Mouse (Mus musculus) forebrain, embryonic 12.5 days (tissue): ENCODE data around the gene F2rl3. TPM values are rescaled to one million over a fixed set of nuclear protein-coding genes. Genes with fewer than 3 reads are reported as not detected.

ENCODE experiments used
- ATAC-seq: fragments of 200-750 bp; cut with Nextera tagmentation; 2 replicates; pipeline ENCODE4 v1.8.0; 2017; ENCODE audit warnings: moderate TSS enrichment; ENCODE audit not compliant: low FRiP score
- H3K27ac ChIP-seq: fragments of 300-500 bp; sonication (generic); 2 replicates; pipeline ENCODE4 v1.5.1; 2016; ENCODE audit warnings: mild to moderate bottlenecking
- H3K27me3 ChIP-seq: fragments of 300-500 bp; sonication (generic); 2 replicates; pipeline ENCODE4 v1.6.1; 2016; ENCODE audit warnings: mild to moderate bottlenecking
- H3K36me3 ChIP-seq: fragments of 300-500 bp; sonication (generic); replicated peaks from 2 replicates; pipeline ENCODE4 v1.6.1; 2016; ENCODE audit warnings: mild to moderate bottlenecking
- H3K4me1 ChIP-seq: fragments of 300-500 bp; sonication (generic); 2 replicates; pipeline ENCODE4 v1.6.1; 2016
- H3K4me2 ChIP-seq: fragments of 300-500 bp; sonication (generic); 2 replicates; pipeline ENCODE4 v1.6.1; 2016; ENCODE audit warnings: mild to moderate bottlenecking, moderate library complexity
- H3K4me3 ChIP-seq: fragments of 300-500 bp; sonication (generic); replicated peaks from 2 replicates; pipeline ENCODE4 v1.5.1; 2016; ENCODE audit warnings: mild to moderate bottlenecking
- H3K9ac ChIP-seq: fragments of 300-500 bp; sonication (generic); 2 replicates; pipeline ENCODE4 v1.6.1; 2016; ENCODE audit warnings: mild to moderate bottlenecking
- H3K9me3 ChIP-seq: fragments of 300-500 bp; sonication (generic); 2 replicates; pipeline ENCODE4 v1.6.1; 2016
- WGBS: fragments of 180-500 bp; shearing (Covaris S2); methylation state at CpG from one replicate; pipeline ENCODE4 v1.1.7; 2016; 5-methylcytosine and 5-hydroxymethylcytosine counted together
- polyA plus RNA-seq: library from polyadenylated mRNA; unstranded; fragments of >200 nt; fragmentation: Nextera tagmentation; extraction: Ambion mirVana; gene quantifications from 2 replicates; pipeline ENCODE4 v1.2.1, GENCODE M21; 2016

The F2rl3 gene
- polyA plus RNA-seq, 1 experiment from 2014 or later: 0.98 TPM

DNA sequence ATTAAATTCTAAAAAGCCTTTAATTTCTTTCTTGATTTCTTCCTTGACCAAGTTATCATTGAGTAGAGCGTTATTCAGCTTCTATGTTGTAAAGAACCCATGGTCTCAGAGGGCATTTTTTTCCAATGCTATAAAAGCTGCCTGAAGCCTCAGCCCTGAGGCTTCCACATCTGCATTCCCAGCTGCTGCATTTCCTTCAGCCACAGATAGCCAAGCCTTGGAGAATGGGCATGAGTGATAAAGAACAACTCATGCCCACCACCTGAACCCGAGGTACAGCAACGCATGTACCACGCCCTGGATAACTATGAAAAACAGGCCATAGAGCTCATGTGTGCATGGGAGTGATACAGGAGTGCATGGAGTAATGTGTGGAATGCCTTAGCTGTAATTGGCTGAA is 19.0 kb downstream of the F2rl3 start:
- ATAC-seq: no peak
- WGBS: 94% methylated on average over 4 of the region's 4 CpGs
- Histone ChIP-seq H3K4me3 (no peak overlapping the region), H3K36me3 (no peaks in the 10 kb centered on the region), H3K4me1 (no peaks in the 10 kb centered on the region), H3K9me3 (no peaks in the 10 kb centered on the region), H3K9ac (no peak overlapping the region), H3K27me3 (no peaks in the 10 kb centered on the region), H3K4me2 (no peak overlapping the region), H3K27ac (no peak overlapping the region)

DNA sequence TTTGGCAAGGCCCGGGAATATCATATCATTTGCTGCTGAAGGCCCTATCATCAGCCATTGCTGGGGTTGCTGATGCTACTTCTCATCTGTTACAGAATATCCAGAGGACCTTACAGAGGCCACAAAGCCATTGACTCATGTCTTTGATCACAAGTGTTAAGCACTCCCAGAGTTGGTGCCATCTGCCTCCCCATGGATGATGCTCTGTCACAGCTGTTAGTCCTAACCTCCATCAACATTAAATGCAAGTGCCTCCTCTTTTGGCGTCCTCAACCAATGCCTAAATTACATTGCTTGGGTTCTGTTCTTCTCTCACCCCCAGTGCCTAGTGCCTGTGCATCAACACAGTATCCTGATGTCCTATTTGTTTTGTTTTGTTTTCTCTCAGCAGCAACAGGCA is 39.9 kb downstream of the F2rl3 start:
- no peaks in the 10 kb centered on the region for H3K4me1 ChIP-seq
- H3K4me3 ChIP-seq: no peak overlapping the region
- no peaks in the 10 kb centered on the region for H3K9me3 ChIP-seq
- H3K27me3 ChIP-seq: no peaks in the 10 kb centered on the region
- no peak for ATAC-seq
- 81% methylated on average over 2 of the region's 2 CpGs for WGBS
- H3K4me2 ChIP-seq: no peak overlapping the region
- H3K36me3 ChIP-seq: no peaks in the 10 kb centered on the region
- no peak overlapping the region for H3K27ac ChIP-seq
- H3K9ac ChIP-seq: no peak overlapping the region

DNA sequence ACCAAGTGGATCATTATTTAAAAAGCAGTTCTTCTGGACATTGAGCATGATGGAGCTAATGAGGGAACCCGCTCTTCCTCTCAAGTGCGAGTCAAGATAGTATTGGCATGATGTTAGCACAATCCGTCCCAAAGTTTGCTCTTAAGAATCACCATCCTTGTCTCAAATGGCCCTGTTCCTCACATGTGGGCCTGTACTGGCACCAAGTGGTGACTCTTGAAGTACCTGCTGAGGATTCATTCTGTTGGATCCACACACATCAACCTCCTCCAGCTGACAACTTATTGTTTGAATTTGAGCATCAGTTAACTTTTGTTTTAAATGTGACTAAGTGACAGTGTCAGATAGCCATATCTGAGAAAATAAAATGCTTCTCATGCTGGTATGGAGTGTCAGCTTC is 51.0 kb downstream of the F2rl3 start:
- no peak for ATAC-seq
- H3K9ac ChIP-seq: no peak overlapping the region
- no peaks in the 10 kb centered on the region for H3K4me1 ChIP-seq
- WGBS: 95% methylated on average over 3 of the region's 3 CpGs
- H3K9me3 ChIP-seq: no peaks in the 10 kb centered on the region
- H3K27me3 ChIP-seq: no peaks in the 10 kb centered on the region
- H3K4me3 ChIP-seq: no peak overlapping the region
- H3K36me3 ChIP-seq: peaks cover 5% of the 10 kb centered on the region
- H3K4me2 ChIP-seq: no peak overlapping the region
- no peak overlapping the region for H3K27ac ChIP-seq

Other genes starting within 250 kb of the F2rl3 start
- gene Med26, start 213.6 kb upstream of the F2rl3 start, polyA plus RNA-seq: 20.2 and 20.8 TPM in 2 replicates
- gene Smim7, start 190.8 kb upstream of the F2rl3 start, polyA plus RNA-seq: 108 and 123 TPM in 2 replicates
- 10.8 and 12.4 TPM in 2 replicates for gene Tmem38a, start 189.8 kb upstream of the F2rl3 start, polyA plus RNA-seq
- gene Nwd1, start 115.2 kb upstream of the F2rl3 start, polyA plus RNA-seq: 0.29 and 0.81 TPM in 2 replicates
- gene Sin3b, start 38.6 kb upstream of the F2rl3 start, polyA plus RNA-seq: 151 and 152 TPM in 2 replicates